Mouse (Mus musculus) CH12.LX (cell line): ENCODE data around the gene Lrrc58. TPM values are rescaled to one million over a fixed set of nuclear protein-coding genes. Genes with fewer than 3 reads are reported as not detected.

ENCODE experiments used
- DNase-seq: peaks from one replicate; pipeline ENCODE4 v3.0.0-alpha.2; 2013; ENCODE audit errors: extremely low read depth
- H3K27ac ChIP-seq: 2 replicates; pipeline ENCODE4 v1.5.1; 2012; ENCODE audit warnings: low read depth, mild to moderate bottlenecking, control low read depth, moderate library complexity; ENCODE audit not compliant: insufficient read depth
- H3K27me3 ChIP-seq: replicated peaks from 2 replicates; pipeline ENCODE3; 2012; ENCODE audit warnings: inconsistent platforms
- H3K36me3 ChIP-seq, 2 experiments: replicated peaks in 1 of 2; 2 replicates each; pipeline versions ENCODE3 to v1.6.1; 2012; ENCODE audit warnings: inconsistent platforms in 1 of 2, low read length in 1 of 2, mild to moderate bottlenecking in 1 of 2, mixed read lengths in 1 of 2, moderate library complexity in 1 of 2; ENCODE audit not compliant: control insufficient read depth in 1 of 2, insufficient read depth in 1 of 2
- H3K4me1 ChIP-seq, 2 experiments: 2 replicates each; pipeline ENCODE4 v1.6.1; 2012; ENCODE audit warnings: inconsistent platforms in 1 of 2, moderate library complexity in 1 of 2; ENCODE audit not compliant: insufficient read depth in 2 of 2, control insufficient read depth in 1 of 2
- H3K4me2 ChIP-seq: 2 replicates; pipeline ENCODE4 v1.6.1; 2012; ENCODE audit warnings: low read depth, mild to moderate bottlenecking, control low read depth; ENCODE audit not compliant: poor library complexity, insufficient read depth, severe bottlenecking
- H3K4me3 ChIP-seq, 3 experiments: fragments of 150-350 bp in 1 of 3; sonication (generic) in 1 of 3; replicated peaks in 1 of 3; 2 replicates each; pipeline versions ENCODE3 to v1.5.1; 2011 to 2012; ENCODE audit warnings: low read depth in 2 of 3, low read length in 2 of 3, mild to moderate bottlenecking in 2 of 3, moderate library complexity in 2 of 3, control low read depth in 1 of 3, improper control_type of control experiment in 1 of 3, inconsistent platforms in 1 of 3, mixed read lengths in 1 of 3; ENCODE audit not compliant: poor library complexity in 1 of 3
- H3K79me2 ChIP-seq: replicated peaks from 2 replicates; pipeline ENCODE4 v1.6.1; 2012; ENCODE audit warnings: mild to moderate bottlenecking, moderate library complexity; ENCODE audit not compliant: control insufficient read depth, poor library complexity, insufficient read depth, severe bottlenecking; ENCODE audit errors: extremely low read depth
- H3K9ac ChIP-seq: 2 replicates; pipeline ENCODE4 v1.6.1; 2012; ENCODE audit warnings: low read depth, mild to moderate bottlenecking, control low read depth, moderate library complexity; ENCODE audit not compliant: insufficient read depth
- H3K9me3 ChIP-seq: replicated peaks from 2 replicates; pipeline ENCODE3; 2012; ENCODE audit warnings: low read length, inconsistent platforms, mixed read lengths
- BHLHE40 ChIP-seq: IDR thresholded peaks from 2 replicates; pipeline ENCODE4 v1.6.1; 2011; ENCODE audit warnings: mild to moderate bottlenecking, low read depth, low read length, improper control_type of control experiment
- CHD2 ChIP-seq: IDR thresholded peaks from 2 replicates; pipeline ENCODE4 v1.6.1; 2011; ENCODE audit warnings: low read length, improper control_type of control experiment
- CTCF ChIP-seq, 2 experiments: IDR thresholded peaks in 1 of 2; conservative IDR thresholded peaks in 1 of 2; 2 replicates each; pipeline ENCODE4 v1.5.1; 2011 to 2012; ENCODE audit warnings: low read depth in 2 of 2, low read length in 2 of 2, improper control_type of control experiment in 1 of 2, inconsistent platforms in 1 of 2, mild to moderate bottlenecking in 1 of 2, moderate library complexity in 1 of 2
- E2F4 ChIP-seq: IDR thresholded peaks from 2 replicates; pipeline ENCODE4 v1.6.1; 2011; ENCODE audit warnings: low read depth, low read length, improper control_type of control experiment; ENCODE audit not compliant: insufficient replicate concordance
- ELF1 ChIP-seq: IDR thresholded peaks from 2 replicates; pipeline ENCODE4 v1.6.1; 2014; ENCODE audit warnings: low read depth, mild to moderate bottlenecking, inconsistent platforms, low read length, improper control_type of control experiment
- ETS1 ChIP-seq: conservative IDR thresholded peaks from 2 replicates; pipeline ENCODE4 v1.6.1; 2012; ENCODE audit warnings: low read depth, mild to moderate bottlenecking, inconsistent platforms, low read length, improper control_type of control experiment, moderate library complexity
- GABPA ChIP-seq: IDR thresholded peaks from 2 replicates; pipeline ENCODE4 v1.6.1; 2012; ENCODE audit warnings: low read depth, low read length, improper control_type of control experiment, inconsistent platforms; ENCODE audit not compliant: insufficient replicate concordance
- HCFC1 ChIP-seq: IDR thresholded peaks from 2 replicates; pipeline ENCODE4 v1.6.1; 2012; ENCODE audit warnings: low read depth, mild to moderate bottlenecking, inconsistent platforms, low read length, improper control_type of control experiment
- IRF4 ChIP-seq: IDR thresholded peaks from 2 replicates; pipeline ENCODE4 v1.6.1; 2014; ENCODE audit warnings: low read depth, mild to moderate bottlenecking, inconsistent platforms, low read length, improper control_type of control experiment
- JUN ChIP-seq: IDR thresholded peaks from 2 replicates; pipeline ENCODE4 v1.6.1; 2011; ENCODE audit warnings: low read depth, mild to moderate bottlenecking, low read length, improper control_type of control experiment, moderate library complexity; ENCODE audit not compliant: insufficient read depth
- JUND ChIP-seq: conservative IDR thresholded peaks from 2 replicates; pipeline ENCODE4 v1.6.1; 2011; ENCODE audit warnings: low read depth, low read length, improper control_type of control experiment
- KAT2A ChIP-seq: IDR thresholded peaks from 2 replicates; pipeline ENCODE4 v1.6.1; 2012; ENCODE audit warnings: low read length, improper control_type of control experiment, inconsistent platforms; ENCODE audit not compliant: insufficient replicate concordance
- MAFK ChIP-seq: IDR thresholded peaks from 2 replicates; pipeline ENCODE4 v1.6.1; 2011; ENCODE audit warnings: low read length, improper control_type of control experiment; ENCODE audit not compliant: insufficient replicate concordance
- MAX ChIP-seq: IDR thresholded peaks from 2 replicates; pipeline ENCODE4 v1.6.1; 2011; ENCODE audit warnings: low read length, improper control_type of control experiment
- MAZ ChIP-seq: IDR thresholded peaks from 2 replicates; pipeline ENCODE4 v1.6.1; 2012; ENCODE audit warnings: low read depth, mild to moderate bottlenecking, inconsistent platforms, low read length, improper control_type of control experiment, moderate library complexity
- MYC ChIP-seq: IDR thresholded peaks from 2 replicates; pipeline ENCODE4 v1.6.1; 2011; ENCODE audit warnings: low read depth, mild to moderate bottlenecking, improper control_type of control experiment, low read length
- POLR2A ChIP-seq: IDR thresholded peaks from 2 replicates; pipeline ENCODE4 v1.6.1; 2011; ENCODE audit warnings: low read depth, mild to moderate bottlenecking, improper control_type of control experiment, low read length
- RCOR1 ChIP-seq: conservative IDR thresholded peaks from 2 replicates; pipeline ENCODE4 v1.6.1; 2012; ENCODE audit warnings: low read depth, mild to moderate bottlenecking, inconsistent platforms, low read length, improper control_type of control experiment
- SIN3A ChIP-seq: IDR thresholded peaks from 2 replicates; pipeline ENCODE4 v1.6.1; 2012; ENCODE audit warnings: low read length, improper control_type of control experiment, inconsistent platforms
- SMC3 ChIP-seq: IDR thresholded peaks from 2 replicates; pipeline ENCODE4 v1.6.1; 2011; ENCODE audit warnings: low read depth, low read length, improper control_type of control experiment
- TCF12 ChIP-seq: IDR thresholded peaks from 2 replicates; pipeline ENCODE4 v1.6.1; 2014; ENCODE audit warnings: low read depth, mild to moderate bottlenecking, inconsistent platforms, low read length, improper control_type of control experiment
- USF2 ChIP-seq: conservative IDR thresholded peaks from 2 replicates; pipeline ENCODE4 v1.6.1; 2011; ENCODE audit warnings: low read depth, low read length, improper control_type of control experiment
- ZMIZ1 ChIP-seq: IDR thresholded peaks from 2 replicates; pipeline ENCODE4 v1.6.1; 2012; ENCODE audit warnings: low read depth, mild to moderate bottlenecking, inconsistent platforms, low read length, improper control_type of control experiment
- ZNF384 ChIP-seq: IDR thresholded peaks from 2 replicates; pipeline ENCODE4 v1.6.1; 2012; ENCODE audit warnings: low read depth, low read length, improper control_type of control experiment, inconsistent platforms
- dilution Hi-C: fragments of 300-500 bp; cut with MboI; formaldehyde crosslinking; loops from 2 replicates; pipeline ENCODE4 v1.14.3; 2020; ENCODE audit warnings: low sequenced_read_pairs; ENCODE audit not compliant: extremely low pct_unique_long_range_greater_than_20kb, extremely low pct_ligation_motif_present
- in situ Hi-C: fragments of 300-500 bp; cut with MboI; formaldehyde crosslinking; loops from 3 replicates; pipeline ENCODE4 v1.14.3; 2019; ENCODE audit warnings: low sequenced_read_pairs, low pct_ligation_motif_present, low pct_unique_long_range_greater_than_20kb, mixed read lengths
- polyA plus RNA-seq: library from polyadenylated mRNA; unstranded; fragments of >175 nt; gene quantifications from 2 replicates; pipeline ENCODE4 v1.2.1, GENCODE M21; 2012; ENCODE audit warnings: low read depth; ENCODE audit not compliant: insufficient read length
- total RNA-seq, 2 experiments: library from RNA; depleted of rRNA; stranded (reverse); fragments of 300-350 nt in 1 of 2; fragments of >200 nt in 1 of 2; gene quantifications; 2 replicates each; pipeline ENCODE4 v1.2.3; 2012 to 2014

Gene Lrrc58
- total and polyA plus RNA-seq, 3 experiments = 17.4 to 30.8 (median 28.4) TPM

DNA sequence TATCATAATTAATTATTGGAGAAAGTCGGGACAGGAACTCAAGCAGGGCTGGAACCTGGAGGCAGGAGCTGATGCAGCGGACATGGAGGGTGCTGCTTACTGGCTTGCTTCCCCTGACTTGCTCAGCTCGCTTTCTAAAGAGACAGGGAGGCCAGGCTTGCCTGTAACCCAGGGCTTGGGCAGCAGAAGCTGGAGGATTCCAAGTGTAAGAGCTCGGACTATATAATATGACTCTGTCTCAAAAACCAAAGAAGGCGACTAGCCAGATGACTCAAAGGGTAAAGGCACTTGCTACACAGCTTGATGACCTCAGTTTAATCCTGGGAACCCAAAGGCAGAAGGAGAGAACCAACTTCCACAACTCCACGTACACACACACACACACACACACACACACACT lies 25.2 kb downstream of the Lrrc58 start:
- Histone ChIP-seq H3K4me1 (peaks cover 0 to 14% of the 10 kb centered on the region in 2 experiments; a peak in 2 of 4 replicates), H3K36me3 (peaks cover 0 to 4% of the 10 kb centered on the region in 2 experiments), H3K9me3 (no peaks in the 10 kb centered on the region), H3K4me3 (no peak overlapping the region), H3K79me2 (no peaks in the 10 kb centered on the region), H3K27ac (no peak overlapping the region), H3K9ac (no peak overlapping the region), H3K27me3 (no peaks in the 10 kb centered on the region), H3K4me2 (no peak overlapping the region)
- in situ Hi-C loops = no loop called here
- no peak for DNase-seq
- dilution Hi-C loops = no loop called here
- TF ChIP-seq TCF12 = no peak
- TF ChIP-seq HCFC1 = no peak
- no peak for TF ChIP-seq E2F4

GRCm38 (mm10) chr16:37893942-37894341 lies 25.8 kb downstream of the Lrrc58 start:
- Histone ChIP-seq H3K9ac (no peak overlapping the region), H3K9me3 (no peaks in the 10 kb centered on the region), H3K36me3 (peaks cover 0 to 2% of the 10 kb centered on the region in 2 experiments), H3K27ac (no peak overlapping the region), H3K4me1 (peaks cover 0 to 14% of the 10 kb centered on the region in 2 experiments; a peak in 2 of 4 replicates), H3K4me2 (no peak overlapping the region), H3K79me2 (no peaks in the 10 kb centered on the region), H3K4me3 (no peak overlapping the region), H3K27me3 (no peaks in the 10 kb centered on the region)
- TF ChIP-seq KAT2A (no peak), SMC3 (no peak), ZNF384 (no peak), JUND (no peak), GABPA (no peak), IRF4 (no peak), POLR2A (no peak), CHD2 (no peak)
- no peak for DNase-seq
- dilution Hi-C loops = no loop called here
- in situ Hi-C loops = no loop called here

DNA sequence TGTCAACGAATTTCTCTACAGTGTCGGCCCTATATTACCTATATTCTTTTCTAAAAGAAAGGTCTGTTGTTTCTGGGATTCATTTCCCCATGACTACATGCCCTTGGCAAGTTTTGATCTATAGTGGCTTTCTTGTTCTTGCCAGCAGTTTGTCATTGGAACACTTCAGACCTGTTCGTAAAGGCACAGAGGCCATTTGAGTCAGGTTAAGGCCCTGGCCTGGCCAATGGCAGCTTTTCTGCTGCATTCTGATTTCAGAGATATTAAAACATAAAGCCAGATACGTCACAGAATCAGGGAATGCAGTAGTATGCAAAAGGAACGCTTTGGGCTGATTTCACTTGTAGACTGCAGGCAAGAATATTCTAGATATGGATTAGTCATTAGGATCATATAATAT lies 30.6 kb downstream of the Lrrc58 start:
- no peaks in the 10 kb centered on the region for H3K79me2 ChIP-seq
- no peaks in the 10 kb centered on the region for H3K9me3 ChIP-seq
- TF ChIP-seq MYC (no peak), POLR2A (no peak), ETS1 (no peak), BHLHE40 (no peak), E2F4 (no peak), ZMIZ1 (no peak), MAX (no peak), GABPA (no peak), RCOR1 (no peak), MAFK (no peak), USF2 (no peak), CTCF (conservative IDR thresholded peaks at IDR 0.05 in 1 of 2, IDR thresholded peaks at IDR 0.05 in 1 of 2; ENCODE audit: low read depth in 2 of 2, low read length in 2 of 2) (no peak), MAZ (no peak), JUN (no peak), IRF4 (no peak), SIN3A (no peak), KAT2A (no peak), TCF12 (no peak), ELF1 (no peak)
- no peaks in the 10 kb centered on the region for H3K27me3 ChIP-seq
- H3K4me2 ChIP-seq = no peak overlapping the region
- no peak overlapping the region for H3K27ac ChIP-seq
- DNase-seq = no peak
- no peak overlapping the region for H3K4me3 ChIP-seq
- H3K36me3 ChIP-seq = no peaks in the 10 kb centered on the region
- in situ Hi-C loops = no loop called here
- H3K9ac ChIP-seq = no peak overlapping the region
- H3K4me1 ChIP-seq = peaks cover 0 to 6% of the 10 kb centered on the region in 2 experiments; a peak in 1 of 4 replicates
- dilution Hi-C loops = no loop called here
